Mouse (Mus musculus): ENCODE results near the gene Itga5.

The Itga5 gene

GRCm38 (mm10) chr15:103295851-103296250 lies 70.7 kb downstream of the Itga5 start:
- no peak for DNase-seq (ENCODE audit: low spot score in 2 of 2)

DNA sequence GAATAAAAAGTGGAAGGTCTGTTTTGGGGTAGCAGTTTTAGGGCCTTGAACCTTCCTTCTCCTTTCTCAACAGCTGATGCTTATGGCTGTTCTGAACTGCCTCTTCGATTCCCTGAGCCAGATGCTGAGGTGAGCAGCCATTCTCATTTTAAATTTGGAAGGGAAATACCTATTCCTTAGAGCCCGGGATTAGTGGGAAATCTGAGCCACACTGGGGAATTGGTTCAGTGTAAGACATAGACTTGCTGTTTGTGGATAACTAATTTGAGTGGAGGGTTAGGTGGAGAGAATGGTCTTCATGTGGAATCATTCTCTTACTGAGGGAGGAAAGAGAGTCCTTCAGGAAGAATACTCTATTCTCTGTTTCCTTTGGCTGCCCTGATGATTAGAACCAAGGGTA lies 71.9 kb downstream of the Itga5 start:
- DNase-seq (ENCODE audit: low spot score in 2 of 2) = no peak

Measured in frontal cortex, postnatal 10 days (tissue).